Mouse (Mus musculus): ENCODE results near the gene Pcbp2. TPM values are rescaled to one million over a fixed set of nuclear protein-coding genes. Genes with fewer than 3 reads are reported as not detected.

Pcbp2 gene
- total RNA-seq, 1 experiment from 2014 or later = 144 TPM

- ATAC-seq (ENCODE audit: extremely low read depth, insufficient number of reproducible peaks, low FRiP score, poor library complexity, severe bottlenecking) = no peak
Observed at GRCm38 (mm10) chr15:102503924-102504782, 33.8 kb downstream of the Pcbp2 start.

GRCm38 (mm10) chr15:102505073-102505769 lies 34.9 kb downstream of the Pcbp2 start:
- no peak for ATAC-seq (ENCODE audit: extremely low read depth, insufficient number of reproducible peaks, low FRiP score, poor library complexity, severe bottlenecking)

- ATAC-seq (ENCODE audit: extremely low read depth, insufficient number of reproducible peaks, low FRiP score, poor library complexity, severe bottlenecking) = no peak
Observed at GRCm38 (mm10) chr15:102505770-102506463, 35.6 kb downstream of the Pcbp2 start.

DNA sequence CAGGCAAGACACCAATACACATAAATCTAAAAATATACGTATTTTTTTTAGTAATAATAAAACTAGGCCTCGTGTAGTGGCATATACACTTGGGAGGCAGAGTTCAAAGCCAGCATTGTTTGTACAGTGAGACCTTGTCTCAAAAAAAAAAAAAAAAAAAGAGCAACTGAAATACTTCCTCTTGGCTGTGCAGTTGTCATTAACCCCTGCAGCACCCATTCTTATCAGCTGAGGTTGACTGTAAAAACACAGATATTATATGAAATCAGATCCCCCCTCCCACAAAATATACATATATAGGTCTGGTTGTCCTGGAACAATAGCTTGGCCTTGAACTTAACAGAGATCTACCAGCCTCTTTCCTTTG lies 36.1 kb downstream of the Pcbp2 start:
- no peak for ATAC-seq (ENCODE audit: extremely low read depth, insufficient number of reproducible peaks, low FRiP score, poor library complexity, severe bottlenecking)

- ATAC-seq (ENCODE audit: extremely low read depth, insufficient number of reproducible peaks, low FRiP score, poor library complexity, severe bottlenecking) = no peak
Observed at GRCm38 (mm10) chr15:102506864-102507263, 36.5 kb downstream of the Pcbp2 start.

DNA sequence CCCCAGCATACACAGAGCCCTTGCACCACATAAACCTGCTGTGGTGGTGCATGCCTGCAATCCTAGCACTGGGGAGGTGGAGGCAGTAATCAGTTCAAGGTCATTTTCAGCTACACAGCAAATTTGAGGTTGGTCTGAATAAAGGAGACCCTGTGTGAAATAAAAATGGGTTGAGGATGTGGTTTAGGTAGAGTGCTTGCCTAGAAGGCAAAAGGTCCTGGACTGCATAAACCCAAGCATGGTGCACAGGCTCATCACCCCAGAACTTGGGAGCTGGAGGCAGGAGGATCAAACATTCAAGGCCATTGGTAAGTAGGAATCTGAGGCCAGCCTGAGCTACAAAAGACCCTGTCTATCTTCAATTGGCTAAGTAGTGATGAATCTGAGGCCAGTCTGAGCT lies 37.2 kb downstream of the Pcbp2 start:
- no peak for ATAC-seq (ENCODE audit: extremely low read depth, insufficient number of reproducible peaks, low FRiP score, poor library complexity, severe bottlenecking)

DNA sequence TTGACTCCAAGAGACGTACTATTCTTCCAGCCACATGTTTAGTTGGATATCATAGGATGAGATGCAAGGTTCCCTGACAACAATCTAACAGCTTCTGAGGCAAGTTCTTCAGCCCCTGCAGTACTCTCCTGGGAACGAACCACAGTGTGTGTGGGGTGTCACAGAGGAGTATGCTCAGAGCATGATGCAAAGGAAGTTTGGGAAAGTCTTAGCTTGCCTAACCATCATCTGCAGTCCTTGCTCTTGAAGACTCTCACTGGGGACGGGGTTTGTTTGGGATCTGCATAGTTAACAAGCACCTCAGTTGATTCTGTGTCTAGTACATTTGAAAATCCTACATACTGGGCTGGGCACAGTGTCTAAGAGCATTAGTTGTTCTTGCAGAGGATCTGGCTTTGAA lies 38.0 kb downstream of the Pcbp2 start:
- no peak for ATAC-seq (ENCODE audit: extremely low read depth, insufficient number of reproducible peaks, low FRiP score, poor library complexity, severe bottlenecking)

DNA sequence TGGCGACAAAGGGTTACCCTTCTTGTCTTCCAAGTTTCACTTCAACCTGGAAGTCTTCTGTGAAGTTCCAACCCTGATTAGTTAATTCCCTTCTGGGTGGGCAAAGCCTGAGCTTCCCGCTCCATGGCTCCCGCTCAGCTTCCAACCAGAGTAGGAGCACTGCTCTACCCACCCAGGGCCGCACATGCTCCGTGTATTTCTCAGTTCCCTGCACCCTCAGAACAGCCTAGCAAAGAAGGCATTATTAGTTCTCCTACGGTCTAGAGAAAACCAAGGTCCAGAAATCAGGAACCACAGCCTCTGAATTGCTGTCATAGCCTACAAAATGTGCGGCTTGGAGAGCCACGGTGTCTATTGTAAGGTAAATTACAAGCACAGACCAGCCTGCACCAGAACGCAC lies 39.8 kb downstream of the Pcbp2 start:
- no peak for ATAC-seq (ENCODE audit: extremely low read depth, insufficient number of reproducible peaks, low FRiP score, poor library complexity, severe bottlenecking)

GRCm38 (mm10) chr15:102510590-102511284 lies 40.4 kb downstream of the Pcbp2 start:
- ATAC-seq (ENCODE audit: extremely low read depth, insufficient number of reproducible peaks, low FRiP score, poor library complexity, severe bottlenecking) = peak; percentile 75

DNA sequence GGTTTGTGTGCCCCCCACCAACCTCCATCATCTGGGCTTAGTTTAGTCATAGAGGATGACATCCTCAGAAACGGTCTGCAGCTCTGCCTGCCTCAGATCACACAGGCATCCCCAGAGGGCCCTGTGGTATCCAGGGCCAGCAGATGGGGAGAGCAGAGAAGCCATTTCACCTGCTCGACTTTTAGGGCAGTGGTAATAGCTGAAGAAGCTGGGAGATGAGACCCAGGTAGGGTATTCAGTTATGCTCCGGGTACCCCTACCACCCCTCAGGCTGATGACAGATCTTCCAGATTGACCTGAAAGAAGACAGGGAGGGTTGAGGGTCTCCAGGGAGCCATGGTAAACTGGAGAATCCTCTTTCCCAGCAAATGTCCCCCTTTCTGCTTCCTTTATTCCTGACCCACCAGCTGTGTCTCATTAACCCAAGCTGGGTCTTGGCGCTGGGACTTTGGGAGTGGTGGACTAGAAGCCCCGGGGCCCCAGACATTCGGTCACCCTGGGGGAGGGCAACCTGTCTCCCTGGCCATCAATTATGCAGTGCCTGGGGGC lies 41.0 kb downstream of the Pcbp2 start:
- no peak for ATAC-seq (ENCODE audit: extremely low read depth, insufficient number of reproducible peaks, low FRiP score, poor library complexity, severe bottlenecking)

GRCm38 (mm10) chr15:102512010-102512409 lies 41.7 kb downstream of the Pcbp2 start:
- ATAC-seq (ENCODE audit: extremely low read depth, insufficient number of reproducible peaks, low FRiP score, poor library complexity, severe bottlenecking) = no peak

DNA sequence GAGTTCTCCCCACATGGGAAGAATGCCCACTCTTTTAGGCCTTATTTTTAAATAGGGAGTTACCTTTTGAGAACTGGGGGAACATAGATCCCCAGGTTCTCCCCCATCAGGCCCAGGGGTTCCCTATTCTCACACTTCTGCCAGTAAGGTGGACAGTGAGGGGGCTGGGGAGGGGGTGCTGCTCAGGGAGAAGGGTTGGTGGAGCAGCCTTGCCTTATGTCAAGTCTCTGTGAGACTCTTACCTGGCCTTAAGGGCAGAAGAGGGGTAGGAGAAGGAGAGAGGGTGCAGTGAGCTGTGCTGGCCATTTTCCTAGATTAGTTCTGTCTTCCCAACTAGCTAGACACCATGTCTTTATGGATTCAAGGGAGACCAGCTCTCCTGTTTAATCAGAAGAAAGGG lies 42.1 kb downstream of the Pcbp2 start:
- no peak for ATAC-seq (ENCODE audit: extremely low read depth, insufficient number of reproducible peaks, low FRiP score, poor library complexity, severe bottlenecking)

- no peak for ATAC-seq (ENCODE audit: extremely low read depth, insufficient number of reproducible peaks, low FRiP score, poor library complexity, severe bottlenecking)
Observed at GRCm38 (mm10) chr15:102513004-102513403, 42.7 kb downstream of the Pcbp2 start.

GRCm38 (mm10) chr15:102515261-102515660 lies 44.9 kb downstream of the Pcbp2 start:
- no peak for ATAC-seq (ENCODE audit: extremely low read depth, insufficient number of reproducible peaks, low FRiP score, poor library complexity, severe bottlenecking)

GRCm38 (mm10) chr15:102515791-102516190 lies 45.5 kb downstream of the Pcbp2 start:
- no peak for ATAC-seq (ENCODE audit: extremely low read depth, insufficient number of reproducible peaks, low FRiP score, poor library complexity, severe bottlenecking)

DNA sequence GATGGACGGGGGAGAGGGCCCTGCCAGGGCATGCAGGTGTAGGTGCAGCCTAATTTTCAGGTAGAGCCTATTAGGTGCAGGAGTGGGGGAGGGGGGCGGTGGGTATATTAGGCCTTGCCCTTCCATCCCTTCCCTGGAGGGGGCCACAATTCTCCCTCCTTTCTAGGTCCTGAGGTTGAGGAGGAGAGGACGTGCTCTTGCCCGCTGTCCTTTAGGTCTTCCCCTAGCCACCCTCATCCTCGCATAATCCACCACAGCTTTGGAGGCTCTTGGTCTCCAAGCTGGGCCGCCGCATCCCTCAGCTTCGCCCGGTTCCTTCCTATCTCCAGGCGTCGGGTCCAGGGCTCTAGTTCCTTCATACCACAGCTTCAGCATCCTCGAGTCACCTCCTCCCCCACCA lies 46.0 kb downstream of the Pcbp2 start:
- ATAC-seq (ENCODE audit: extremely low read depth, insufficient number of reproducible peaks, low FRiP score, poor library complexity, severe bottlenecking) = no peak

DNA sequence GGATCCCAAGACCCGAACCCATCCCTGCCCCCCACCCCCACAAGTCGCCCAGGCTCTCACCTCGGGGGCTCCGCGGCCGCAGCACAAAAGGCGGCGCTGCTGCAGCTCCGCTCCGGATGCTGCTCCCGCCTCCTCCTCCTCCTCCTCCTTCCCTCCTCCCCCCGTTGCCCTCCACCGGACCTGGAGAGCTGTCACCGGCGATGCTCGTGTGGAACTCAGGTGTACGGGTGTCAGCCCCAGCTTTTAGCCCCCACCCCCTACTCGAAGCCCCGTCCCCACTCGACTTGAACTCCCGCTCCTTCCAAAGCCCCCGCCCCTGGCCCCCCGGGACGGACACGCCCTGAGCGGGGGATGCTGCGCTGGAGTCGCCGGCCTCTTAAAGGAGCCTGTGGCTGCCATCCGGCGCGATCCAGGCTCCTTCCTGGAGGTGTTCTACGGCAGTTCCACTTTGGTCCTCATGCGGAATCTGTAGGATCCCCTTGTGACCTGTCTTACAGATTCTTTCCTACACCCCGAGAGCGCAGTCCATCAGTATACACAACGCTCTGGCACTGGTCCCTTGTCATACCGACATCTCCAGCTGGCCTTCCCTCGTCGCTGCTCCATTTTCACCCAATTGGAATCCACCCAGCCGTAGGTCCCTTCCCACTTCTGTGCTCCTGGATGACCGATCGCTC lies 46.5 kb downstream of the Pcbp2 start, which contains the start of gene Map3k12:
Gene Map3k12, minus strand, starts transcription at position 337 of the 677 bp plus-strand sequence.
- no peak for ATAC-seq (ENCODE audit: extremely low read depth, insufficient number of reproducible peaks, low FRiP score, poor library complexity, severe bottlenecking)

DNA sequence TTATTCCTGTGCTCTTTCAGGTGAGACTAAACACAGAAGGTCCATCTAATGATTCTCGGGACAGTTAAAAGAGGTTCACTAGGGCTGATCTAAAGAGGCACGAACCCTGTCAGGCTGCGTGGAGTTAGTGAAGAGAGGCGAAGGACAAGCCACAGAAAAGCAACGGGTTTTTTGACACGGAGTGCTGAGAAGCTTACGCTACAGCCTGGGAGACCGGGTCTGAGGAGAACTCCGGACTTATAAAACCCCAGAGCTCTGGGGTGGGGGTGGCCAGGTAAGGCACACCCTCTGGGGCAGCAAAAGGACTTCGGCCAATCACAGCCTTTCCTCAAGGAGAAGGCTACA lies 47.3 kb downstream of the Pcbp2 start:
- no peak for ATAC-seq (ENCODE audit: extremely low read depth, insufficient number of reproducible peaks, low FRiP score, poor library complexity, severe bottlenecking)
